Mouse (Mus musculus): ENCODE measurements around the gene Aggf1. TPM values are rescaled to one million over a fixed set of nuclear protein-coding genes. Genes with fewer than 3 reads are reported as not detected.

Aggf1 gene
- polyA plus RNA-seq, 1 experiment: 19.1 TPM

- Histone ChIP-seq H3K4me1 (ENCODE audit: control insufficient read depth, insufficient read depth, insufficient read length, low read length) (peaks cover 9% of the 10 kb centered on the region; the same call in 1 of the 2 replicates), H3K4me3 (ENCODE audit: insufficient read depth, low read depth, low read length) (peak overlapping the region; percentile 97), H3K27ac (replicated peaks; ENCODE audit: low read depth, low read length) (no peak overlapping the region)
Observed at GRCm38 (mm10) chr13:95324626-95325079, 50.5 kb downstream of the Aggf1 start.

- H3K4me1 ChIP-seq (ENCODE audit: control insufficient read depth, insufficient read depth, insufficient read length, low read length): peaks cover 9% of the 10 kb centered on the region; the same call in 1 of the 2 replicates
- peak overlapping the region; percentile 97 for H3K4me3 ChIP-seq (ENCODE audit: insufficient read depth, low read depth, low read length)
- H3K27ac ChIP-seq (replicated peaks; ENCODE audit: low read depth, low read length): no peak overlapping the region
Observed at GRCm38 (mm10) chr13:95323950-95324625, 51.1 kb downstream of the Aggf1 start.

GRCm38 (mm10) chr13:95323400-95323799, 51.8 kb downstream of the Aggf1 start, which contains the start of gene Zbed3:
Zbed3 (plus strand) TSS chr13:95323612.
- H3K4me3 ChIP-seq (ENCODE audit: insufficient read depth, low read depth, low read length): peak within 1 kb of the TSS; percentile 97
- no peak within 1 kb of the TSS for H3K27ac ChIP-seq (replicated peaks; ENCODE audit: low read depth, low read length)
- peaks cover 9% of the 10 kb centered on the region; the same call in 1 of the 2 replicates for H3K4me1 ChIP-seq (ENCODE audit: control insufficient read depth, insufficient read depth, insufficient read length, low read length)

- H3K4me3 ChIP-seq (ENCODE audit: insufficient read depth, low read depth, low read length): no peak overlapping the region
- H3K27ac ChIP-seq (replicated peaks; ENCODE audit: low read depth, low read length): no peak overlapping the region
- no peaks in the 10 kb centered on the region for H3K4me1 ChIP-seq (ENCODE audit: control insufficient read depth, insufficient read depth, insufficient read length, low read length)
Observed at GRCm38 (mm10) chr13:95320451-95320850, 54.7 kb downstream of the Aggf1 start.

DNA sequence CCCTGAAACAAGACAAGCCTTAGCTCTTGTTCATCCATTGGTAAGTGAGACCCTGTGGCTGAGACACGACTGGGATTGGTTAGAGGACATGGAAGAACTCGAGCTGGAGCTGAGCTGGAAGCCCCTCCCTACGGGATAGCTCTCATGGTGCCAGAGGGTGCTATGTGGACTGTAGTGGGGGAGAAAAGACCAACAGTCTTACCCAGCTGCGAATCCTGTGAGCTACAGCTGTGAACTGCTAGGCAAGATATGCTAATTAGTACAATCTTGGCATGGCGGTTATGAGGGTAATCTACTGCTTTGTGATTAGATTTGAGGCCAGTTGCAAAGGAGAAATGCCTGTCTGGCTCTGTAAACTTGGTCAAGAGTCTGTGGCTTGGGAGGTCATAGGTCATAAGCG, 56.0 kb downstream of the Aggf1 start:
- H3K4me3 ChIP-seq (ENCODE audit: insufficient read depth, low read depth, low read length): no peak overlapping the region
- H3K4me1 ChIP-seq (ENCODE audit: control insufficient read depth, insufficient read depth, insufficient read length, low read length): no peaks in the 10 kb centered on the region
- H3K27ac ChIP-seq (replicated peaks; ENCODE audit: low read depth, low read length): no peak overlapping the region

GRCm38 (mm10) chr13:95312016-95312415, 63.1 kb downstream of the Aggf1 start:
- Histone ChIP-seq H3K27ac (replicated peaks; ENCODE audit: low read depth, low read length) (no peak overlapping the region), H3K4me3 (ENCODE audit: insufficient read depth, low read depth, low read length) (no peak overlapping the region), H3K4me1 (ENCODE audit: control insufficient read depth, insufficient read depth, insufficient read length, low read length) (no peaks in the 10 kb centered on the region)

- Histone ChIP-seq H3K27ac (replicated peaks; ENCODE audit: low read depth, low read length) (no peak overlapping the region), H3K4me1 (ENCODE audit: control insufficient read depth, insufficient read depth, insufficient read length, low read length) (no peaks in the 10 kb centered on the region), H3K4me3 (ENCODE audit: insufficient read depth, low read depth, low read length) (no peak overlapping the region)
Observed at GRCm38 (mm10) chr13:95307100-95307655, 68.0 kb downstream of the Aggf1 start.

GRCm38 (mm10) chr13:95306596-95306995, 68.6 kb downstream of the Aggf1 start:
- Histone ChIP-seq H3K27ac (replicated peaks; ENCODE audit: low read depth, low read length) (no peak overlapping the region), H3K4me1 (ENCODE audit: control insufficient read depth, insufficient read depth, insufficient read length, low read length) (no peaks in the 10 kb centered on the region), H3K4me3 (ENCODE audit: insufficient read depth, low read depth, low read length) (no peak overlapping the region)

Other genes with a start within 250 kb of the Aggf1 start
- gene Pde8b, start 125.0 kb downstream of the Aggf1 start, polyA plus RNA-seq (2012; ENCODE audit: insufficient read depth, insufficient read length, missing spikeins): not detected in 2 replicates
- 19.6 and 24.2 TPM in 2 replicates for gene Zbed3, start 51.7 kb downstream of the Aggf1 start, polyA plus RNA-seq (2012; ENCODE audit: insufficient read depth, insufficient read length, missing spikeins)
- not detected in 2 replicates for gene Crhbp, start 69.6 kb upstream of the Aggf1 start, polyA plus RNA-seq (2012; ENCODE audit: insufficient read depth, insufficient read length, missing spikeins)
- not detected in 2 replicates for gene S100z, start 103.4 kb upstream of the Aggf1 start, polyA plus RNA-seq (2012; ENCODE audit: insufficient read depth, insufficient read length, missing spikeins)
- gene F2rl1, start 149.9 kb upstream of the Aggf1 start, polyA plus RNA-seq (2012; ENCODE audit: insufficient read depth, insufficient read length, missing spikeins): not detected in 2 replicates
- gene F2r, start 243.1 kb upstream of the Aggf1 start, polyA plus RNA-seq (2012; ENCODE audit: insufficient read depth, insufficient read length, missing spikeins): 5.7 and 10.9 TPM in 2 replicates